Mouse (Mus musculus) B cell, adult 67 days (primary cell): ENCODE results near the gene Gm10306. TPM values are rescaled to one million over a fixed set of nuclear protein-coding genes. Genes with fewer than 3 reads are reported as not detected.

ENCODE experiments used
- total RNA-seq, 2 experiments: library from RNA; stranded (reverse); gene quantifications; 4 replicates each; pipeline ENCODE4 v1.2.4; 2023

Gene Gm10306
- not detected for total RNA-seq

DNA sequence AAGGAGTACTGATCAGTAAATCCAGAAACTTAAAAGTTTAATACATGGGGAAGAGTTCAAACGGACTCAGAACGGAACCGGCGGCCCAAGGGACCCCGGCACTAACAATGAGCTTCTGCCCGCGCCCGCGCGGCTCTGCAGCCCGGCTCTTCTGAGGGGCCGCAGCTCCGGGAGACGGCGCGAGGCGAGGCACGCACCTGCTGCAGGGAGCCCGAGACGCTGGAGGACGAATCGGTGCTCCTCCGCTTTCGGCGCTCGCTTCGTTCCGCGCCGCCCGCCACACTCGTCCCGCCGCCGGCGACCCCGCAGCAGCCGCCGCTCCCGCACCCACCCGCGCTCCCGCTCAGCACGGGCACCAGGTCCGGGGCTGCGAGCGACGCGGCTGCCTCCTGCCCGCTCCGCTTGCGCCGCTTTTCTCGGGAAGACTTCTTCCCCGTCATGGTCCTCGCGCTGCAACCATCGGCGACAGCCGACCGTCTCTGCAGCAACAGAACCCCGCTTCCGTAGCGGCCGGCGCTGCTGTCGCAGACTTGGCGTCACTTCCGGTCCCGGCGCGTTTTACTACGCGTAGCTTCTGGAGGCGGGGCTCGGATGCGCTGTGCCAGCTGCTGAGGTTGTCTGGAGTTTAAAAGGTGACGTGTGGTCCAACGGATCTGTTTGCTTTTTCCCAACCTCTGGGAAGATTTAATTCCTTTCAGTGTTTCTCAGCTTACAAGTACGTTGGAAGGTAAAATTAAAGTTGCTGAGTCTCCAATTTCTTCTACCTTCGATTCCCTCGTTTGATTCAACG, at the start of gene Gm10306, which contains the start of gene Caap1:
Gene Gm10306, plus strand, starts transcription at position 282 of the 790 bp plus-strand sequence.
Gene Caap1, minus strand, starts transcription at position 532 of the 790 bp plus-strand sequence.

DNA sequence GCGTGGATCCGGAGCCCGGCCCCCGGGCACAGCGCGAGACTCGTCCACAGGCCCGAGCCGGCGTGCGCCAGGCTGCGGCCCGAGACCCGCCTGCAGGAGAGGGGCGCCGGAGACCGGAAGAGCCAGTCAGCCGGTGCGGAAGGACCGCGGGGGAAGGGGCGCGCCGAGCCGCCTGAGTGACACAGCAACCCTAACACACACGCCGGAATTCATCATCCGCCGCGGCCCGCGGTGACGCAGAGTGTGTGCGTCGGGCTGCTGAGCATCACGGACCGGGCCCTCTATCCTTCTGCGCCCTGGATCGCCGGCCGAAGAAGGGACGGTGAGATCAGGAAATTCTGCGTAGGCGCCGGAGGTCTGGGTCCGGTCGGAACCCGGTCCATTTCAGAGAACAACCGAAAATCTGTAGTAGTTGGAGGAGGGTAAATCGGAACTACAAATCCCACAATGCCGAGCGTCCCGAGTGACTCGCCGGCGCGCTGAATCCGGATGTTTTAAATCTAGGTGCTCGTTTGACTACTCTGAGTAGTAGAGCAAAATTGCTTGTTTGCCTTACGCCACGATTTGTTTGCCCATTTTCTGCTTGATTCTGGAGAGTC, 46.8 kb downstream of the Gm10306 start, which contains the start of gene Plaa:
Gene Plaa, minus strand, starts transcription at position 214 of the 599 bp plus-strand sequence.

Other genes starting within 250 kb of the Gm10306 start
- gene Caap1, start 250 bp downstream of the Gm10306 start, total RNA-seq, result 10 to 100 TPM; 13.4 to 14.7 TPM
- gene Plaa, start 46.7 kb downstream of the Gm10306 start, total RNA-seq, result 10 to 100 TPM; 45.7 to 58.5 TPM
- gene Ift74, start 57.9 kb downstream of the Gm10306 start, total RNA-seq, result 1 to 10 TPM; 4.1 to 5.0 TPM
- not detected for gene Lrrc19, start 93.6 kb downstream of the Gm10306 start, total RNA-seq
- not detected for gene Tek, start 182.7 kb downstream of the Gm10306 start, total RNA-seq